Mouse (Mus musculus): Measurements from ENCODE around the gene Fgd2. TPM values are rescaled to one million over a fixed set of nuclear protein-coding genes. Genes with fewer than 3 reads are reported as not detected.

Fgd2 gene
- polyA plus RNA-seq, 1 experiment, result 56.0 TPM

- 70% methylated on average over 6 of the region's 6 CpGs for WGBS
These were observed 41.9 kb upstream of the Fgd2 start for GRCm38 (mm10) chr17:29318731-29319250.

GRCm38 (mm10) chr17:29319476-29319875 is 41.2 kb upstream of the Fgd2 start:
- Histone ChIP-seq H3K4me3 (ENCODE audit: control insufficient read depth, insufficient read depth, low read length) (no peak overlapping the region), H3K27ac (ENCODE audit: control insufficient read depth, insufficient read depth, low read length) (no peak overlapping the region), H3K27me3 (ENCODE audit: control insufficient read depth, insufficient read depth, low read length) (no peaks in the 10 kb centered on the region), H3K4me1 (replicated peaks; ENCODE audit: control insufficient read depth, insufficient read depth, low read length) (no peaks in the 10 kb centered on the region), H3K36me3 (ENCODE audit: control insufficient read depth, insufficient read depth, low read length) (no peaks in the 10 kb centered on the region)
- DNase-seq, result no peak
- TF ChIP-seq POLR2A (IDR thresholded peaks at IDR 0.05; ENCODE audit: control insufficient read depth, extremely low read depth, insufficient read depth, low read length, poor library complexity) (no peak), CTCF (IDR thresholded peaks at IDR 0.05; ENCODE audit: borderline replicate concordance, control insufficient read depth, extremely low read depth, insufficient read depth, low read length, poor library complexity) (no peak)
- WGBS, result 89% methylated on average over 7 of the region's 7 CpGs

More at GRCm38 (mm10) chr17:29318731-29319250, 41.9 kb upstream of the Fgd2 start:
- no peak overlapping the region for H3K4me3 ChIP-seq (ENCODE audit: control insufficient read depth, insufficient read depth, low read length)
- TF ChIP-seq POLR2A (IDR thresholded peaks at IDR 0.05; ENCODE audit: control insufficient read depth, extremely low read depth, insufficient read depth, low read length, poor library complexity), result no peak
- no peak for TF ChIP-seq CTCF (IDR thresholded peaks at IDR 0.05; ENCODE audit: borderline replicate concordance, control insufficient read depth, extremely low read depth, insufficient read depth, low read length, poor library complexity)
- H3K4me1 ChIP-seq (replicated peaks; ENCODE audit: control insufficient read depth, insufficient read depth, low read length), result no peaks in the 10 kb centered on the region
- H3K36me3 ChIP-seq (ENCODE audit: control insufficient read depth, insufficient read depth, low read length), result no peaks in the 10 kb centered on the region
- no peaks in the 10 kb centered on the region for H3K27me3 ChIP-seq (ENCODE audit: control insufficient read depth, insufficient read depth, low read length)
- no peak for DNase-seq
- H3K27ac ChIP-seq (ENCODE audit: control insufficient read depth, insufficient read depth, low read length), result no peak overlapping the region

- H3K36me3 ChIP-seq (ENCODE audit: control insufficient read depth, insufficient read depth, low read length), result no peaks in the 10 kb centered on the region
- no peak overlapping the region for H3K27ac ChIP-seq (ENCODE audit: control insufficient read depth, insufficient read depth, low read length)
- TF ChIP-seq CTCF (IDR thresholded peaks at IDR 0.05; ENCODE audit: borderline replicate concordance, control insufficient read depth, extremely low read depth, insufficient read depth, low read length, poor library complexity) (no peak), POLR2A (IDR thresholded peaks at IDR 0.05; ENCODE audit: control insufficient read depth, extremely low read depth, insufficient read depth, low read length, poor library complexity) (no peak)
- H3K27me3 ChIP-seq (ENCODE audit: control insufficient read depth, insufficient read depth, low read length), result no peaks in the 10 kb centered on the region
- no peaks in the 10 kb centered on the region for H3K4me1 ChIP-seq (replicated peaks; ENCODE audit: control insufficient read depth, insufficient read depth, low read length)
- WGBS, result 85% methylated on average over 8 of the region's 8 CpGs
- H3K4me3 ChIP-seq (ENCODE audit: control insufficient read depth, insufficient read depth, low read length), result no peak overlapping the region
- DNase-seq, result no peak
These were observed 40.7 kb upstream of the Fgd2 start for GRCm38 (mm10) chr17:29319881-29320639.

GRCm38 (mm10) chr17:29321765-29322602 is 38.7 kb upstream of the Fgd2 start:
- Histone ChIP-seq H3K36me3 (ENCODE audit: control insufficient read depth, insufficient read depth, low read length) (no peaks in the 10 kb centered on the region), H3K27me3 (ENCODE audit: control insufficient read depth, insufficient read depth, low read length) (no peaks in the 10 kb centered on the region), H3K27ac (ENCODE audit: control insufficient read depth, insufficient read depth, low read length) (no peak overlapping the region), H3K4me3 (ENCODE audit: control insufficient read depth, insufficient read depth, low read length) (no peak overlapping the region), H3K4me1 (replicated peaks; ENCODE audit: control insufficient read depth, insufficient read depth, low read length) (no peaks in the 10 kb centered on the region)
- no peak for DNase-seq
- 94% methylated on average over 41 of the region's 41 CpGs for WGBS
- no peak for TF ChIP-seq POLR2A (IDR thresholded peaks at IDR 0.05; ENCODE audit: control insufficient read depth, extremely low read depth, insufficient read depth, low read length, poor library complexity)
- TF ChIP-seq CTCF (IDR thresholded peaks at IDR 0.05; ENCODE audit: borderline replicate concordance, control insufficient read depth, extremely low read depth, insufficient read depth, low read length, poor library complexity), result no peak

GRCm38 (mm10) chr17:29322603-29322962 is 38.1 kb upstream of the Fgd2 start:
- no peaks in the 10 kb centered on the region for H3K27me3 ChIP-seq (ENCODE audit: control insufficient read depth, insufficient read depth, low read length)
- H3K4me3 ChIP-seq (ENCODE audit: control insufficient read depth, insufficient read depth, low read length), result no peak overlapping the region
- 89% methylated on average over 18 of the region's 18 CpGs for WGBS
- H3K4me1 ChIP-seq (replicated peaks; ENCODE audit: control insufficient read depth, insufficient read depth, low read length), result no peaks in the 10 kb centered on the region
- H3K36me3 ChIP-seq (ENCODE audit: control insufficient read depth, insufficient read depth, low read length), result no peaks in the 10 kb centered on the region
- no peak overlapping the region for H3K27ac ChIP-seq (ENCODE audit: control insufficient read depth, insufficient read depth, low read length)
- DNase-seq, result no peak
- no peak for TF ChIP-seq POLR2A (IDR thresholded peaks at IDR 0.05; ENCODE audit: control insufficient read depth, extremely low read depth, insufficient read depth, low read length, poor library complexity)
- no peak for TF ChIP-seq CTCF (IDR thresholded peaks at IDR 0.05; ENCODE audit: borderline replicate concordance, control insufficient read depth, extremely low read depth, insufficient read depth, low read length, poor library complexity)

GRCm38 (mm10) chr17:29323625-29324024 is 37.1 kb upstream of the Fgd2 start:
- Histone ChIP-seq H3K27ac (ENCODE audit: control insufficient read depth, insufficient read depth, low read length) (no peak overlapping the region), H3K36me3 (ENCODE audit: control insufficient read depth, insufficient read depth, low read length) (no peaks in the 10 kb centered on the region), H3K27me3 (ENCODE audit: control insufficient read depth, insufficient read depth, low read length) (no peaks in the 10 kb centered on the region), H3K4me1 (replicated peaks; ENCODE audit: control insufficient read depth, insufficient read depth, low read length) (no peaks in the 10 kb centered on the region), H3K4me3 (ENCODE audit: control insufficient read depth, insufficient read depth, low read length) (no peak overlapping the region)
- TF ChIP-seq POLR2A (IDR thresholded peaks at IDR 0.05; ENCODE audit: control insufficient read depth, extremely low read depth, insufficient read depth, low read length, poor library complexity), result no peak
- no peak for TF ChIP-seq CTCF (IDR thresholded peaks at IDR 0.05; ENCODE audit: borderline replicate concordance, control insufficient read depth, extremely low read depth, insufficient read depth, low read length, poor library complexity)
- 96% methylated on average over 3 of the region's 3 CpGs for WGBS
- no peak for DNase-seq

All from thymus, adult 2 months (tissue).